Mouse (Mus musculus): Measurements from ENCODE around the gene Olfr456. TPM values are rescaled to one million over a fixed set of nuclear protein-coding genes. Genes with fewer than 3 reads are reported as not detected.
"Not testable (repeated sequence)": the region's sequence is repeated elsewhere in the genome, so short reads cannot be mapped to it uniquely, and the experiment has no call there.

The Olfr456 gene
- not detected in 2 replicates for polyA plus RNA-seq (2014; fragmentation: Nextera tagmentation; extraction: Ambion mirVana)

DNA sequence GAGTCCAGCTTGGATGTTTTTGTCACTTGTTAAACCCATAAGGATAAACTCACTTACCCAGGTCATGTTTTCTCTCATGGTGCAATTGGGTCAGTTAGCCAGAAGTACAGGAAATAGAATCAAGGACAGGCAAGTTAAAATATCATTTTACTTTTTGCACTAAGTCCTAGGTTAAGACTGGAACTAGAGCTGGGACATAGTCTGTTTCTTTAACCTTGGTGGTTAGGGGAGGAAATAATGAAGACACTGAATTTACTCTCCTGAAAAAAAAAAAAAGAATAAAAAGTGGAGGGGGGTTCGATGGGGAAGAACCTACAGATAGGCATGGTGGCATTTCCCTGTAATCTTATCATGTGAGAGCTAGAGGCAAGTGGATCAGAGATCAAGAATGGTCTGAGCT lies at the start of gene Olfr456:
Olfr456 (minus strand) TSS at position 101 of the 400 bp plus-strand sequence.
- H3K4me2 ChIP-seq (ENCODE audit: low read depth, low read length) = no peak within 1 kb of the TSS
- ATAC-seq (ENCODE audit: low read depth) = no peak
- H3K9me3 ChIP-seq (ENCODE audit: control insufficient read depth, low read length) = no peaks in the 10 kb centered on the region
- no peak within 1 kb of the TSS for H3K9ac ChIP-seq (replicated peaks; ENCODE audit: low read depth, low read length)
- H3K4me1 ChIP-seq (ENCODE audit: control insufficient read depth, insufficient read depth, low read length) = no peaks in the 10 kb centered on the region
- H3K4me3 ChIP-seq (ENCODE audit: low read depth, low read length) = no peak within 1 kb of the TSS
- H3K27me3 ChIP-seq (ENCODE audit: control insufficient read depth, insufficient read depth, low read length) = no peaks in the 10 kb centered on the region
- no peaks in the 10 kb centered on the region for H3K36me3 ChIP-seq (ENCODE audit: control insufficient read depth, insufficient read depth, low read length)
- 90% methylated on average over 1 of the region's 1 CpGs for WGBS
- H3K27ac ChIP-seq (ENCODE audit: low read depth, low read length) = no peak within 1 kb of the TSS

DNA sequence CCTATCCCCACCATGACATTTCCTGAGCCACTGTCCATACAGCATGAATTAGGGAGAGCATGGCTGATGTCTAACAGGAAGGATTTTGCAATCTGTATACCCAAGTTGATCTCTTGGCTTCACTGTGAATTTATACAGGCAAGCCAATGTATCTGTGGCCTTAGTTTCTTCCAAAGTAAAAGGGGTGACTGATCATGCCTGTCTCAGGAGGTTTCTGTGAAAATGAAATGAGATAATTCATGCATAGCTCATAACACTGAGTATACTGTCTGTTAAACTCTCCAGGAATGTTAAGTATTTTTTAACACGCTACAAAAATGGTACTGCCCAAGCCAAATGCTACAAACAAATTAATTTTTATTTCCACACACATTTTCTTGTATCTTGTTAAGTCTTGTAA lies 26.4 kb upstream of the Olfr456 start:
- Histone ChIP-seq H3K36me3 (ENCODE audit: control insufficient read depth, insufficient read depth, low read length) (no peaks in the 10 kb centered on the region), H3K4me2 (ENCODE audit: low read depth, low read length) (no peak overlapping the region), H3K27me3 (ENCODE audit: control insufficient read depth, insufficient read depth, low read length) (no peaks in the 10 kb centered on the region), H3K4me3 (ENCODE audit: low read depth, low read length) (no peak overlapping the region), H3K9me3 (ENCODE audit: control insufficient read depth, low read length) (no peaks in the 10 kb centered on the region), H3K27ac (ENCODE audit: low read depth, low read length) (no peak overlapping the region), H3K4me1 (ENCODE audit: control insufficient read depth, insufficient read depth, low read length) (no peaks in the 10 kb centered on the region), H3K9ac (replicated peaks; ENCODE audit: low read depth, low read length) (no peak overlapping the region)
- WGBS = 84% methylated on average over 1 of the region's 1 CpGs
- ATAC-seq (ENCODE audit: low read depth) = no peak

GRCm38 (mm10) chr6:42509311-42509710 lies 22.3 kb upstream of the Olfr456 start:
- Histone ChIP-seq H3K27me3 (ENCODE audit: control insufficient read depth, insufficient read depth, low read length) (no peaks in the 10 kb centered on the region), H3K9me3 (ENCODE audit: control insufficient read depth, low read length) (no peaks in the 10 kb centered on the region), H3K4me1 (ENCODE audit: control insufficient read depth, insufficient read depth, low read length) (no peaks in the 10 kb centered on the region), H3K9ac (replicated peaks; ENCODE audit: low read depth, low read length) (no peak overlapping the region), H3K4me2 (ENCODE audit: low read depth, low read length) (no peak overlapping the region), H3K4me3 (ENCODE audit: low read depth, low read length) (no peak overlapping the region), H3K27ac (ENCODE audit: low read depth, low read length) (no peak overlapping the region), H3K36me3 (ENCODE audit: control insufficient read depth, insufficient read depth, low read length) (no peaks in the 10 kb centered on the region)
- no peak for ATAC-seq (ENCODE audit: low read depth)

DNA sequence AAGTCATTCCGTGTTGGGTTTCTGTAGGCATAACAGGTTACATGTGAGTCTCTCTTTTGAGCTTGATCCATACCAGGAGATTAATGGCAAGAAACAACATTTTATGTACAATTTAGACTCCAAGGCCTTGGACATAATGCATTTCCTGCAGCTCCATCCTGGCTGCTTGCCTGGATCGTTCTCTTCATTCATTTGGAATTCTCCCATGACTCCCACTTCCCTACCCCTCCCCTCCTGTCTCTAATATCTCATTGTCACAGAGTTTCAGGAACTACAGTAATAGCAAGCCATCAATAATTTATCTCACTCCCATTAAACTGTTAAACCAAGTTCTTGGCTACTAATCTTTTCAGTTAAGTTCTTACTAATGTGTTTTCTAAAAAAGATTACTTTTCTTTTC lies 16.5 kb upstream of the Olfr456 start:
- H3K36me3 ChIP-seq (ENCODE audit: control insufficient read depth, insufficient read depth, low read length) = no peaks in the 10 kb centered on the region
- H3K4me1 ChIP-seq (ENCODE audit: control insufficient read depth, insufficient read depth, low read length) = no peaks in the 10 kb centered on the region
- ATAC-seq (ENCODE audit: low read depth) = no peak
- H3K4me3 ChIP-seq (ENCODE audit: low read depth, low read length) = no peak overlapping the region
- no peaks in the 10 kb centered on the region for H3K27me3 ChIP-seq (ENCODE audit: control insufficient read depth, insufficient read depth, low read length)
- no peak overlapping the region for H3K4me2 ChIP-seq (ENCODE audit: low read depth, low read length)
- H3K27ac ChIP-seq (ENCODE audit: low read depth, low read length) = no peak overlapping the region
- WGBS = 86% methylated on average over 2 of the region's 2 CpGs
- H3K9me3 ChIP-seq (ENCODE audit: control insufficient read depth, low read length) = no peaks in the 10 kb centered on the region
- no peak overlapping the region for H3K9ac ChIP-seq (replicated peaks; ENCODE audit: low read depth, low read length)

DNA sequence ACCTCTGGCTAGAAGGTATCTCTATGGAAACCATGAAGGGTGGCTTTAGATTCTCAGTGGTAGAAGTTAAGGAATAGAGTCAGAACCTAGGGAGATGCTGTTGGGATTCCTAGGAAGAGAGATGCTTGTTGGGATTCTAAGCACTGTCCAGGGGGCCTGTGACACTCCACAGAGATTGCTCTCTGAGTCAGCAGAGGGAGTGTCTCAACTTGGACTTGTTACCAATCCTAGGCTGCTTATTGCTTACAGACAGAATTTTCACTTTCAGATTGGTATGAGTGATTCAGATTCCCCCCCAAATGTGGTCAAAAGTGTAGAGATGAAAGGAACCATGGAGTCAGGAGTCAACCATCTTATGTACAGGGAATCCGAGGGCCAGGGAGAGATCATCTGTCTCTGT lies 2.7 kb upstream of the Olfr456 start:
- Histone ChIP-seq H3K4me2 (ENCODE audit: low read depth, low read length) (no peak overlapping the region), H3K9me3 (ENCODE audit: control insufficient read depth, low read length) (no peaks in the 10 kb centered on the region), H3K9ac (replicated peaks; ENCODE audit: low read depth, low read length) (no peak overlapping the region), H3K4me1 (ENCODE audit: control insufficient read depth, insufficient read depth, low read length) (no peaks in the 10 kb centered on the region), H3K4me3 (ENCODE audit: low read depth, low read length) (no peak overlapping the region), H3K27ac (ENCODE audit: low read depth, low read length) (no peak overlapping the region), H3K36me3 (ENCODE audit: control insufficient read depth, insufficient read depth, low read length) (no peaks in the 10 kb centered on the region), H3K27me3 (ENCODE audit: control insufficient read depth, insufficient read depth, low read length) (no peaks in the 10 kb centered on the region)
- no peak for ATAC-seq (ENCODE audit: low read depth)
- WGBS = 81% methylated on average over 1 of the region's 1 CpGs

GRCm38 (mm10) chr6:42484633-42485032 lies 2.4 kb downstream of the Olfr456 start:
- no peaks in the 10 kb centered on the region for H3K9me3 ChIP-seq (ENCODE audit: control insufficient read depth, low read length)
- H3K27ac ChIP-seq (ENCODE audit: low read depth, low read length) = no peak overlapping the region
- no peaks in the 10 kb centered on the region for H3K27me3 ChIP-seq (ENCODE audit: control insufficient read depth, insufficient read depth, low read length)
- no peak overlapping the region for H3K4me2 ChIP-seq (ENCODE audit: low read depth, low read length)
- no peak overlapping the region for H3K4me3 ChIP-seq (ENCODE audit: low read depth, low read length)
- no peak for ATAC-seq (ENCODE audit: low read depth)
- no peaks in the 10 kb centered on the region for H3K36me3 ChIP-seq (ENCODE audit: control insufficient read depth, insufficient read depth, low read length)
- H3K9ac ChIP-seq (replicated peaks; ENCODE audit: low read depth, low read length) = no peak overlapping the region
- no peaks in the 10 kb centered on the region for H3K4me1 ChIP-seq (ENCODE audit: control insufficient read depth, insufficient read depth, low read length)

DNA sequence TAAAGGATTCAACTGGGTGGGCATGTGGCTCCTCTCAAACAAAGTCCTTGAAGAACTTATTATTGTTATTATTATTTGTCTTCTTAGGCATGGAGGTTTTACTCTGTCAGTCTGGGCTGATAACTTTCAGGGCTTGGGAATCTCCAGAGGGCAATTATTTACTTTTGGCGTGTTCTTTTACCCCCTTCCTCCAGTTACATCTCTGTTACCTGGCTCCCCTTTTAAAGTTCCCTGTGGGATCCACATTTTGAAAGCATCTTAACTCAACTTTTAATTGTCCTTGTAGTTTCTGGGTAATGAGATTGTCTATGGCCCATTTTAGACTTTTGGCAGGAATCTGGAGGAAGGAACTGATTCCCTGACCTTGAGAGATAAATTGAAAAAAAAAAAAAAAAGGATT lies 10.8 kb downstream of the Olfr456 start, which contains the start of gene Olfr457:
Olfr457 (minus strand) TSS at position 101 of the 400 bp plus-strand sequence.
- ATAC-seq (ENCODE audit: low read depth) = no peak

GRCm38 (mm10) chr6:42471298-42471697 lies 15.7 kb downstream of the Olfr456 start:
- H3K4me1 ChIP-seq (ENCODE audit: control insufficient read depth, insufficient read depth, low read length); H3K9me3 ChIP-seq (ENCODE audit: control insufficient read depth, low read length); ATAC-seq (ENCODE audit: low read depth); H3K27ac ChIP-seq (ENCODE audit: low read depth, low read length); H3K4me2 ChIP-seq (ENCODE audit: low read depth, low read length); H3K9ac ChIP-seq (replicated peaks; ENCODE audit: low read depth, low read length); H3K4me3 ChIP-seq (ENCODE audit: low read depth, low read length); H3K36me3 ChIP-seq (ENCODE audit: control insufficient read depth, insufficient read depth, low read length); H3K27me3 ChIP-seq (ENCODE audit: control insufficient read depth, insufficient read depth, low read length): not testable (repeated sequence)
- whole genome bisulfite sequencing = 99% methylated on average over 4 of the region's 4 CpGs

More for the DNA sequence above, 10.8 kb downstream of the Olfr456 start, which contains the start of gene Olfr457:
- H3K9me3 ChIP-seq (ENCODE audit: control insufficient read depth, low read length) = no peaks in the 10 kb centered on the region
- no peak within 1 kb of the TSS for H3K27ac ChIP-seq (ENCODE audit: low read depth, low read length)
- H3K4me3 ChIP-seq (ENCODE audit: low read depth, low read length) = no peak within 1 kb of the TSS
- H3K9ac ChIP-seq (replicated peaks; ENCODE audit: low read depth, low read length) = no peak within 1 kb of the TSS
- no peaks in the 10 kb centered on the region for H3K27me3 ChIP-seq (ENCODE audit: control insufficient read depth, insufficient read depth, low read length)
- no peaks in the 10 kb centered on the region for H3K4me1 ChIP-seq (ENCODE audit: control insufficient read depth, insufficient read depth, low read length)
- H3K4me2 ChIP-seq (ENCODE audit: low read depth, low read length) = no peak within 1 kb of the TSS
- H3K36me3 ChIP-seq (ENCODE audit: control insufficient read depth, insufficient read depth, low read length) = no peaks in the 10 kb centered on the region
- 81% methylated on average over 1 of the region's 1 CpGs for WGBS

DNA sequence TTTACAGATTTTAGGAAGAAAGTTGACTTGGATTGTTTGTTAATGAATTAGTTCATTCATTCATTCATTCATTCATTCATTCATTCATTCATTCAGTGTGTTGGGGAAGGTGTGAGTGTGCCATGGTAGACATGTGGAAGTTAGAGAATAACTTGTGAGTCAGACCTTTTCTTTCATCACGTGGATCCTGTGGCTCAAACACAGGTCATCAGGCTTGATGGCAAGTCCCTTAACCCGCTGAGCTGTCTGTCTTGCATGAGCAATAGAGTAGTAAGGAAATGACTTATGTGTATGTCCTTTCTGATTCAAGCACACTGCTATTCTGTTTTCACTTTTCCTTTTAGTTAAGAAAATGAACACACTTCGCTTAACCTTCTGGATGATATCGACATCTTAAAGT lies 16.5 kb downstream of the Olfr456 start:
- no peaks in the 10 kb centered on the region for H3K36me3 ChIP-seq (ENCODE audit: control insufficient read depth, insufficient read depth, low read length)
- no peaks in the 10 kb centered on the region for H3K9me3 ChIP-seq (ENCODE audit: control insufficient read depth, low read length)
- 94% methylated on average over 4 of the region's 4 CpGs for WGBS
- no peak overlapping the region for H3K9ac ChIP-seq (replicated peaks; ENCODE audit: low read depth, low read length)
- no peaks in the 10 kb centered on the region for H3K4me1 ChIP-seq (ENCODE audit: control insufficient read depth, insufficient read depth, low read length)
- H3K27ac ChIP-seq (ENCODE audit: low read depth, low read length) = no peak overlapping the region
- no peak for ATAC-seq (ENCODE audit: low read depth)
- H3K27me3 ChIP-seq (ENCODE audit: control insufficient read depth, insufficient read depth, low read length) = no peaks in the 10 kb centered on the region
- H3K4me2 ChIP-seq (ENCODE audit: low read depth, low read length) = no peak overlapping the region
- no peak overlapping the region for H3K4me3 ChIP-seq (ENCODE audit: low read depth, low read length)

GRCm38 (mm10) chr6:42465096-42465495 lies 21.9 kb downstream of the Olfr456 start, which contains the start of gene Olfr458:
Olfr458 (minus strand) TSS chr6:42465196.
- no peak within 1 kb of the TSS for H3K4me3 ChIP-seq (ENCODE audit: low read depth, low read length)
- no peak for ATAC-seq (ENCODE audit: low read depth)
- no peak within 1 kb of the TSS for H3K27ac ChIP-seq (ENCODE audit: low read depth, low read length)
- no peaks in the 10 kb centered on the region for H3K9me3 ChIP-seq (ENCODE audit: control insufficient read depth, low read length)
- H3K4me1 ChIP-seq (ENCODE audit: control insufficient read depth, insufficient read depth, low read length) = no peaks in the 10 kb centered on the region
- WGBS = 93% methylated on average over 1 of the region's 1 CpGs
- H3K4me2 ChIP-seq (ENCODE audit: low read depth, low read length) = no peak within 1 kb of the TSS
- H3K27me3 ChIP-seq (ENCODE audit: control insufficient read depth, insufficient read depth, low read length) = no peaks in the 10 kb centered on the region
- H3K9ac ChIP-seq (replicated peaks; ENCODE audit: low read depth, low read length) = no peak within 1 kb of the TSS
- H3K36me3 ChIP-seq (ENCODE audit: control insufficient read depth, insufficient read depth, low read length) = no peaks in the 10 kb centered on the region

Measured in neural tube, embryonic 14.5 days (tissue).